8 mouse cellular contexts compared by ENCODE assay signal in the genomic region with DNA sequence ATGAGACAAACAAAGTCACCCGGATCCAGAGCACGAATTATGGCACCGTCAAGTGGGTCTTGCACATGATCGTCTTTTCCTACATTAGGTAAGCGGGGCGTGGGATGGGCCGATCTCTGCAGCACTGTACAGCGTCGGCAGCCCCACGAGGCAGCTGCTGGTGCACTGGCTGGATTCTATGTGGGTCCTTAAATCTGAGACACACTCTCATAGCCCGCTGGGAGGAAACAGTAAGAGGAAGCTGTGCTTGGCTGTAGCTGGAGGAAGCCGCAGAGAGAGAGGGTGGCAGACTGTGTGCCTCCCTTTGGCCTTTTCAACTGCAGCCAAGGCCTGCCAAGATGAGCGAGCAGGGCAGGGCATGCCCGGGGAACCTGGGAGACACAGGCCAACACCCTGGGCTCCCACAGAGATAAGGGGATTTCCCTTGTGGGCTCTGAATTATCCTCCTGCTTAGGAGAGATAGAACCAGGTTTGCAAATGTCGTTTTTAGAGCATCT. TPM values are rescaled to one million over a fixed set of nuclear protein-coding genes. Genes with fewer than 3 reads are reported as not detected.
A peak's percentile ranks its signal among the peaks of the same experiment; 100 is the strongest.
DNase-seq lines count a peak whose midpoint lies in the region; ATAC-seq and TF ChIP-seq lines count a peak whose summit lies in the region.

No protein-coding gene starts in this region.

- no peak overlapping the region; the same call in 1 of the 2 replicates for H3K27ac ChIP-seq in heart, embryonic 15.5 days
- H3K27ac ChIP-seq in liver, adult 2 months (replicated peaks; ENCODE audit: insufficient read depth, low read depth, low read length) = peak overlapping the region; percentile 42

- H3K9ac ChIP-seq in heart, embryonic 15.5 days = no peak overlapping the region
- peak overlapping the region; percentile 61 for H3K9ac ChIP-seq in liver, adult 2 months (ENCODE audit: low read depth, low read length)

- peak overlapping the region; percentile 32 for H3K4me2 ChIP-seq in heart, embryonic 15.5 days
- peak overlapping the region; percentile 61 for H3K4me2 ChIP-seq in myocyte (ENCODE audit: low read depth)

- no peak for TF ChIP-seq POLR2A in liver, adult 2 months (IDR thresholded peaks at IDR 0.05; ENCODE audit: extremely low read depth, insufficient read depth, low read length)
- no peak for TF ChIP-seq POLR2A in myocyte (IDR thresholded peaks at IDR 0.05; ENCODE audit: insufficient read length, low read depth)

- peak; percentile 53 for DNase-seq in adrenal gland, postnatal 14 days
- DNase-seq in adrenal gland, postnatal 10 days = no peak
- peak; percentile 35 for DNase-seq in ovary, postnatal 36 days (ENCODE audit: low spot score)
- no peak for DNase-seq in ovary, postnatal 14 days (ENCODE audit: low spot score)
- DNase-seq in liver, adult 2 months (ENCODE audit: extremely low read depth, low read depth, low spot score) = no peak
- DNase-seq in retina, embryonic 14.5 days (ENCODE audit: low spot score) = no peak

- no peaks in the 10 kb centered on the region for H3K27me3 ChIP-seq in heart, embryonic 15.5 days
- H3K27me3 ChIP-seq in liver, adult 2 months (ENCODE audit: control insufficient read depth, insufficient read depth, low read length) = no peaks in the 10 kb centered on the region
- H3K27me3 ChIP-seq in myocyte (ENCODE audit: control insufficient read depth, insufficient read depth, insufficient read length) = no peaks in the 10 kb centered on the region

- ATAC-seq in heart, embryonic 15.5 days (replicated peaks; ENCODE audit: insufficient number of reproducible peaks, insufficient read depth, low FRiP score, low read depth) = 0 out of 2 replicates have a peak, but pooled peaks have one; percentile 23

- H3K79me2 ChIP-seq in liver, adult 2 months (ENCODE audit: control insufficient read depth, insufficient read depth, low read length) = no peaks in the 10 kb centered on the region
- no peaks in the 10 kb centered on the region for H3K79me2 ChIP-seq in myocyte (ENCODE audit: control insufficient read depth, insufficient read depth)

- H3K36me3 ChIP-seq in heart, embryonic 15.5 days = no peaks in the 10 kb centered on the region
- no peaks in the 10 kb centered on the region for H3K36me3 ChIP-seq in liver, adult 2 months (ENCODE audit: control insufficient read depth, insufficient read depth, low read length)
- no peaks in the 10 kb centered on the region for H3K36me3 ChIP-seq in myocyte (ENCODE audit: control insufficient read depth, insufficient read depth)

- H3ac ChIP-seq in myocyte (ENCODE audit: control insufficient read depth, insufficient read length) = no peak overlapping the region

- 56% methylated on average over 15 of the region's 15 CpGs for WGBS in heart, embryonic 15.5 days
- WGBS in liver, adult 2 months = 78% methylated on average over 15 of the region's 15 CpGs

- no peak overlapping the region; the same call in 1 of the 2 replicates for H3K4me3 ChIP-seq in heart, embryonic 15.5 days
- H3K4me3 ChIP-seq in liver, adult 2 months (ENCODE audit: insufficient read depth, low read depth, low read length) = peak overlapping the region; percentile 70
- peak overlapping the region; percentile 14 for H3K4me3 ChIP-seq in myocyte

- TF ChIP-seq CTCF in liver, adult 2 months (IDR thresholded peaks at IDR 0.05; ENCODE audit: low read depth, low read length) = no peak

- H3K4me1 ChIP-seq in heart, embryonic 15.5 days (replicated peaks) = peaks cover 18% of the 10 kb centered on the region
- H3K4me1 ChIP-seq in liver, adult 2 months (ENCODE audit: control insufficient read depth, insufficient read depth, low read length) = no peaks in the 10 kb centered on the region

- H3K9me3 ChIP-seq in heart, embryonic 15.5 days (replicated peaks) = no peaks in the 10 kb centered on the region

TF ChIP-seq in myocyte, 11 proteins besides CTCF, POLR2A, EP300 and RAD21:
- TF ChIP-seq MYOD1 (IDR thresholded peaks at IDR 0.05; ENCODE audit: control insufficient read depth in 1 of 3, insufficient read length in 2 of 3, low read depth in 2 of 3) = peak in 1 of 3 experiments; percentile 3
- no peak for TF ChIP-seq REST (IDR thresholded peaks at IDR 0.05; ENCODE audit: insufficient read depth, insufficient read length)

RNA-seq across cellular contexts. Expression of a gene that starts 0.4 kb away (rescaled TPM):
- 3.6 and 4.1 TPM in 2 replicates for total RNA-seq in adrenal gland, postnatal 14 days (2021)
- 1 to 10 TPM; 3.2 to 5.1 TPM for total RNA-seq in adrenal gland, postnatal 10 days (2021)
- 3.0 and 3.7 TPM in 2 replicates for polyA plus RNA-seq in heart, embryonic 15.5 days (2015; fragmentation: Nextera tagmentation; extraction: Ambion mirVana)
- 2.2 and 4.3 TPM in 2 replicates for total RNA-seq in liver, adult 2 months (2014; rRNA removed)
- polyA plus RNA-seq in liver, adult 2 months (2012; rRNA removed) = 2.7 and 4.0 TPM in 2 replicates
- polyA plus RNA-seq in myocyte (2012; fragmentation: generic; extraction: Trizol) = 2.2 TPM

RNA-seq across cellular contexts. Expression of a gene that starts 29.8 kb away (rescaled TPM):
- 11.7 and 18.0 TPM in 2 replicates for total RNA-seq in adrenal gland, postnatal 14 days (2021)
- total RNA-seq in adrenal gland, postnatal 10 days (2021) = 10 to 100 TPM; 19.0 to 20.4 TPM
- polyA plus RNA-seq in heart, embryonic 15.5 days (2015; fragmentation: Nextera tagmentation; extraction: Ambion mirVana) = 30.7 and 39.3 TPM in 2 replicates
- total RNA-seq in liver, adult 2 months (2014; rRNA removed) = 1.7 and 3.0 TPM in 2 replicates
- polyA plus RNA-seq in liver, adult 2 months (2012; rRNA removed) = 0.14 and 0.38 TPM in 2 replicates
- polyA plus RNA-seq in myocyte (2012; fragmentation: generic; extraction: Trizol) = 5.6 TPM

Comparison
In these comparisons a context has a peak if more than half of its experiments do, and no peak if none do; other contexts are left out.
1. DNase-seq: peak in adrenal gland, postnatal 14 days (single experiment) and ovary, postnatal 36 days (single experiment); none in adrenal gland, postnatal 10 days (single experiment), ovary, postnatal 14 days (single experiment), liver, adult 2 months (single experiment) and retina, embryonic 14.5 days (single experiment).